Mouse (Mus musculus): Measurements from ENCODE around the gene Entpd7.

DNA sequence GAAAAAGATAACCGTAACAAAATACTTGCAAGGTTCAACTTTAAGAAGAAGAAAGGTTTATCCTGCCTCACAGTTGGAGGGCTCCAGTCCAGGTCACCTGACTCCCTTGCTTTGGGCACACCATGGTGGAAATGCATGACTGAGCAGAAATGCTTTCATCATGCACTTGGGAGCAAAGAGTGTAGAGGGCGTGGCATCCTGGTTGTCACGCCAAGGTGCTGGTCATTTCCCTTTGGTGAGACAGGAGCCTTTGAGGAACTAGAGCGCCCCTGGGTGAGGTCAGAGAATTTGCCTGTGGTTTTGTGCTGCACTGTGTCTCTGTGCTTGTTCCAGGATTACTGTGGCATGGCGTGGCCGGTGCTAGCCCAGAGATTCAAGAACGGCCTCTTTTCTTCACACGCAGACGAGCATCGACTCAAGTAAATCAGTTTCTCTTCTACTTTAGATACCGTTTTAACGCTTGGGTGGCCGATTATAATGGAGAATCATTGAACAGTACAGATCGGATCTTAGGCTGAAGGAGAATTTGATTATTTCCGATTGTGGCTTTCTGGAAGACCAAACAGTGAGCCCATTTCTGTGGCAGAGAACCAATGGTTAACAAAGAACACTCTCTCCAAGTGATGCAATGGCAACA is 37.2 kb downstream of the Entpd7 start:
- no peak for TF ChIP-seq CTCF (IDR thresholded peaks at IDR 0.05; ENCODE audit: insufficient read depth, low read length)
- TF ChIP-seq POLR2A (IDR thresholded peaks at IDR 0.05; ENCODE audit: borderline replicate concordance, extremely low read depth, low read depth, low read length): no peak
